Mouse (Mus musculus) limb, embryonic 14.5 days (tissue): ENCODE data around the gene Cd47. TPM values are rescaled to one million over a fixed set of nuclear protein-coding genes. Genes with fewer than 3 reads are reported as not detected.

Experiments used
- ATAC-seq: fragments of 200-750 bp; cut with Nextera tagmentation; 2 replicates; pipeline ENCODE4 v1.8.0; 2017; ENCODE audit warnings: low read depth, moderate number of reproducible peaks, moderate TSS enrichment; ENCODE audit not compliant: low FRiP score
- DNase-seq: peaks from one replicate; pipeline ENCODE4 v3.0.0-alpha.2; 2015; ENCODE audit warnings: low spot score
- H3K27ac ChIP-seq: fragments of 300-500 bp; sonication (generic); replicated peaks from 2 replicates; pipeline ENCODE4 v1.5.1; 2014; ENCODE audit warnings: low read depth, mild to moderate bottlenecking, low read length, moderate library complexity, mixed read lengths
- H3K27me3 ChIP-seq: fragments of 300-500 bp; sonication (generic); 2 replicates; pipeline ENCODE4 v1.6.1; 2014; ENCODE audit warnings: low read length, mixed read lengths; ENCODE audit not compliant: control insufficient read depth, insufficient read depth
- H3K36me3 ChIP-seq: fragments of 300-500 bp; sonication (generic); 2 replicates; pipeline ENCODE4 v1.6.1; 2014; ENCODE audit warnings: mild to moderate bottlenecking, low read length, moderate library complexity, mixed read lengths; ENCODE audit not compliant: control insufficient read depth, insufficient read depth
- H3K4me1 ChIP-seq: fragments of 300-500 bp; sonication (generic); 2 replicates; pipeline ENCODE4 v1.6.1; 2014; ENCODE audit warnings: antibody characterized with exemption, low read length, mixed read lengths; ENCODE audit not compliant: control insufficient read depth, insufficient read depth
- H3K4me2 ChIP-seq: fragments of 300-500 bp; sonication (generic); replicated peaks from 2 replicates; pipeline ENCODE4 v1.6.1; 2014; ENCODE audit warnings: low read depth, mild to moderate bottlenecking, low read length, moderate library complexity; ENCODE audit not compliant: severe bottlenecking
- H3K4me3 ChIP-seq: fragments of 300-500 bp; sonication (generic); replicated peaks from 2 replicates; pipeline ENCODE4 v1.5.1; 2014; ENCODE audit warnings: low read length
- H3K9ac ChIP-seq: fragments of 300-500 bp; sonication (generic); 2 replicates; pipeline ENCODE4 v1.6.1; 2014; ENCODE audit warnings: mild to moderate bottlenecking, low read depth, low read length, moderate library complexity; ENCODE audit not compliant: severe bottlenecking
- H3K9me3 ChIP-seq: fragments of 300-500 bp; sonication (generic); 2 replicates; pipeline ENCODE4 v1.6.1; 2016; ENCODE audit warnings: low read length; ENCODE audit not compliant: control insufficient read depth
- POLR2A ChIP-seq: fragments of 200-500 bp; IDR thresholded peaks from 2 replicates; pipeline ENCODE4 v1.8.0; 2012; ENCODE audit warnings: inconsistent platforms, mild to moderate bottlenecking, moderate library complexity, borderline replicate concordance; ENCODE audit not compliant: insufficient read depth, insufficient read length; ENCODE audit errors: extremely low read depth
- WGBS: fragments of 180-500 bp; shearing (Covaris S2); extraction: QIAGEN DNeasy Blood & Tissue Kit; methylation state at CpG from one replicate; pipeline ENCODE4 v1.1.7; 2014; 5-methylcytosine and 5-hydroxymethylcytosine counted together
- polyA plus RNA-seq, 2 experiments: library from polyadenylated mRNA; depleted of rRNA in 1 of 2; stranded (reverse) in 1 of 2; unstranded in 1 of 2; fragments of >200 nt; fragmentation: Nextera tagmentation in 1 of 2; extraction: Ambion mirVana in 1 of 2; gene quantifications; 2 replicates each; pipeline versions ENCODE4 v1.2.1 to v1.2.3; 2012 to 2014

Cd47 gene
- polyA plus RNA-seq, 2 experiments = 29.5 to 91.0 TPM

GRCm38 (mm10) chr16:49792446-49792878 is 7.9 kb upstream of the Cd47 start:
- ATAC-seq = no peak
- peaks cover 4% of the 10 kb centered on the region for H3K4me1 ChIP-seq
- no peak overlapping the region for H3K9ac ChIP-seq
- H3K4me2 ChIP-seq = no peak overlapping the region; the same call in 1 of the 2 replicates
- TF ChIP-seq POLR2A = no peak
- peak; percentile 10 for DNase-seq
- no peaks in the 10 kb centered on the region for H3K9me3 ChIP-seq
- no peaks in the 10 kb centered on the region for H3K36me3 ChIP-seq
- no peaks in the 10 kb centered on the region for H3K27me3 ChIP-seq
- 45% methylated on average over 9 of the region's 9 CpGs for WGBS
- H3K27ac ChIP-seq = 0 out of 2 replicates have a peak overlapping the region, but pooled peaks have one; percentile 26
- no peak overlapping the region for H3K4me3 ChIP-seq

GRCm38 (mm10) chr16:49793596-49793995 is 6.7 kb upstream of the Cd47 start:
- Histone ChIP-seq H3K36me3 (no peaks in the 10 kb centered on the region), H3K27me3 (no peaks in the 10 kb centered on the region), H3K9ac (no peak overlapping the region), H3K4me3 (no peak overlapping the region), H3K27ac (no peak overlapping the region), H3K4me2 (no peak overlapping the region), H3K4me1 (peaks cover 4% of the 10 kb centered on the region), H3K9me3 (no peaks in the 10 kb centered on the region)
- TF ChIP-seq POLR2A = no peak
- DNase-seq (no peak), ATAC-seq (no peak)
- WGBS = 87% methylated on average over 9 of the region's 9 CpGs

DNA sequence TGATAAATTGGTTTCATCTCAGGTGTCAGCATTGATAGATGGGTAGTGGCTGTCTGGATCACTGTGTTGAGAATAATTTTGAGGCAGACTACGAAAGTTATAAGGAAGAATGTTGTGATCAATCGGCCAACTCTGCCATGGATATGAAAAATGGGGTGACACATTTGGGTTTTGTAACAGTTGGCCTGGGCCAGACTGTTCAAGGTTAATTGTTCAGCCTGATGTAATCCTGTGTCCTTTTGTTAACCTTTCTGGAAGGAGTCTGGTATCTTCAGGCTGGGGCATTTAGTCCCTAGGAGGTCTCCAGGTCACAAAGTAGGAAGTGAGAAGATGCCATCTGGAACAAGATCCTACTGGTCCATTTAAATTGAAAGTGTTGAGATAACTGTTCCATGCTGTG is 4.1 kb upstream of the Cd47 start:
- DNase-seq = no peak
- no peaks in the 10 kb centered on the region for H3K27me3 ChIP-seq
- peaks cover 4% of the 10 kb centered on the region for H3K4me1 ChIP-seq
- no peak overlapping the region for H3K27ac ChIP-seq
- H3K9ac ChIP-seq = no peak overlapping the region
- H3K36me3 ChIP-seq = no peaks in the 10 kb centered on the region
- no peak for ATAC-seq
- no peak overlapping the region for H3K4me2 ChIP-seq
- WGBS = 73% methylated on average over 2 of the region's 2 CpGs
- no peak for TF ChIP-seq POLR2A
- no peaks in the 10 kb centered on the region for H3K9me3 ChIP-seq
- no peak overlapping the region for H3K4me3 ChIP-seq

DNA sequence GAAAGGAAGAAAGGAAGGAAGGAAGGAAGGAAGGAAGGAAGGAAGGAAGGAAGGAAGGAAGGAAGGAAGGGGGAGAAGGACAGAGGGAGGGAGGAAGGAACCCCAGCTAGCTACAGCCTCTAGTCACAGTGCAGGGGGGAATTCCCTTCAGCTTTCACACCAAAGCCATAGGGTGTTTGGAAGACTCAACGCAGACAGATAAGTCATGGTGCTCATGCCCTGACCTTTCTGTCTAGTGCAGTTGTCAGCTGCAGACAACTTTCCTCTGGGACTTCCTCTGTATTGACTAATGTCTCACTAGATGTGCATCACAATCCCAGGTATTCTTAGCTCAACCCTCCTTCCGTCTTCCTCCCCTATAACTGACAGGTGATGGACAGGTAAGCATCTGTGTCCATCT is 3.4 kb upstream of the Cd47 start:
- WGBS = 89% methylated on average over 2 of the region's 2 CpGs
- Histone ChIP-seq H3K27ac (no peak overlapping the region), H3K9me3 (no peaks in the 10 kb centered on the region), H3K27me3 (no peaks in the 10 kb centered on the region), H3K9ac (no peak overlapping the region), H3K4me1 (peaks cover 4% of the 10 kb centered on the region), H3K36me3 (no peaks in the 10 kb centered on the region), H3K4me3 (no peak overlapping the region), H3K4me2 (no peak overlapping the region)
- ATAC-seq (no peak), DNase-seq (no peak)
- no peak for TF ChIP-seq POLR2A

- Histone ChIP-seq H3K4me1 (peaks cover under 1% of the 10 kb centered on the region), H3K9ac (no peak overlapping the region), H3K9me3 (no peaks in the 10 kb centered on the region), H3K4me3 (no peak overlapping the region), H3K27ac (no peak overlapping the region), H3K36me3 (no peaks in the 10 kb centered on the region), H3K27me3 (no peaks in the 10 kb centered on the region), H3K4me2 (no peak overlapping the region)
- ATAC-seq = no peak
- TF ChIP-seq POLR2A = no peak
- 86% methylated on average over 6 of the region's 6 CpGs for WGBS
- DNase-seq = no peak
These were observed 1.5 kb upstream of the Cd47 start for GRCm38 (mm10) chr16:49798790-49799189.

DNA sequence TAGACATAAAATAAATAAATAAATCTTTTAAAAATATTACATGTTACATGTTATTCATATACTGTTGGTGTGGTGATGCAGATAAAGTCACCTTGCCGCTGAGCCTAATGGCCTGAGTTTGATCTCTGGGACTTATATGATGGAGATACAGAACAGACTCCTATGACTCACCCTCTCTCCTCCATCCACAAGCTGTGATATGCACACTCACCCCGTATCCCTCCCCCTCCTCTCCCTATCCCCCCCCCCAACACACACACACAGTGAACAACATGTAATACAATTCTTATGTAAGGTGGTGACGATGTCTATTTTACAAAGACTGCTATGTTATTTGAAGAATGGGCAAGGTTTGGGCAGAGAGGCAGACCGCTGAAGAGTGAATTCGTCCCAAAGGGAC is 663 bp downstream of the Cd47 start:
- Histone ChIP-seq H3K27me3 (no peaks in the 10 kb centered on the region), H3K36me3 (no peaks in the 10 kb centered on the region), H3K9ac (no peak overlapping the region), H3K9me3 (no peaks in the 10 kb centered on the region), H3K4me3 (no peak overlapping the region), H3K4me1 (peaks cover 6% of the 10 kb centered on the region), H3K27ac (no peak overlapping the region), H3K4me2 (no peak overlapping the region)
- WGBS = 79% methylated on average over 5 of the region's 5 CpGs
- TF ChIP-seq POLR2A = no peak
- ATAC-seq (peak; percentile 26; the same call in 1 of the 2 replicates), DNase-seq (no peak)
